ENCODE assay signal across 16 mouse cellular contexts in genomic region chr12:71107216-71107771, GRCm38 (mm10). TPM values are rescaled to one million over a fixed set of nuclear protein-coding genes. Genes with fewer than 3 reads are reported as not detected.
"Had no signal": no experiment of that assay in that cellular context is flagged by ENCODE, and none has a peak within 500 bp of the region (broad histone marks: within the 10 kb centered on the region; RNA-seq: fewer than 3 reads in every experiment).

No protein-coding gene starts in this region.

- DNase-seq: liver, postnatal 0 days; lung, adult 2 months; lung, postnatal 14 days; lung, postnatal 36 days; retina, postnatal 1 day; right cerebral cortex, adult 18-20 months; right cerebral cortex, postnatal 25 days; right cerebral cortex, postnatal 4 days; spleen, adult 18-20 months; thymus, adult 18-20 months; thymus, postnatal 14 days; thymus, postnatal 36 days had no signal

RNA-seq across cellular contexts. Expression of gene Tomm20l, which starts 3.9 kb away (rescaled TPM):
- total RNA-seq: megakaryocyte progenitor cell, adult 5-6 weeks; midbrain, postnatal 0 days; monocyte, adult 5-6 weeks; neutrophil, adult 5-6 weeks had no signal
